Mouse (Mus musculus): ENCODE data around the gene Fundc1. TPM values are rescaled to one million over a fixed set of nuclear protein-coding genes. Genes with fewer than 3 reads are reported as not detected.

Fundc1 gene
- polyA plus RNA-seq (2012; rRNA removed): 25.1 and 32.6 TPM in 2 replicates

GRCm38 (mm10) chrX:17571621-17572459 is at the start of gene Fundc1:
Gene Fundc1, minus strand, starts transcription at chrX:17572325.

